Mouse (Mus musculus) cerebellum, adult 8-10 months (tissue): Measurements from ENCODE around the gene Mical3.
"Not testable (repeated sequence)": the region's sequence is repeated elsewhere in the genome, so short reads cannot be mapped to it uniquely, and the experiment has no call there.

ENCODE experiments used
- DNase-seq: peaks from one replicate; pipeline ENCODE4 v3.0.0; 2022

The Mical3 gene

DNA sequence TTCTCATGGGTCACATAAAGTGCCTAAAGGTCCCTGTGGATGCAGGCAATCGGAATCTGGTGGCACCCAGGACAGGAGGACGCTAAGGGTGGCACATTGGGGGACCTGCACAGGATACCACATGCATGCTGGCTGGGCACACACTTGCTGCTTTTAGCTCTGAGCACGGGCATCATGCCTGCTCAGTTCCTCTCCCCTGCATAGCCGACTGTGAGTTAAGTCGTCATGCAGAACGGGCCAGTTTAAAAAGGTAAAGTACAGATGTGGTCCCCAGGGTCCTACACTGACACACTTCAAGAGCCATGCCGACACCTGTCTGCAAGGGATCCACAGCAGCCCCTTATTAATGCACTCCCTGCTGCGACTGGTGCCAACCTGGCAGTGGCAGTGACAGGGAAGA, 176.6 kb downstream of the Mical3 start:
- no peak for DNase-seq

DNA sequence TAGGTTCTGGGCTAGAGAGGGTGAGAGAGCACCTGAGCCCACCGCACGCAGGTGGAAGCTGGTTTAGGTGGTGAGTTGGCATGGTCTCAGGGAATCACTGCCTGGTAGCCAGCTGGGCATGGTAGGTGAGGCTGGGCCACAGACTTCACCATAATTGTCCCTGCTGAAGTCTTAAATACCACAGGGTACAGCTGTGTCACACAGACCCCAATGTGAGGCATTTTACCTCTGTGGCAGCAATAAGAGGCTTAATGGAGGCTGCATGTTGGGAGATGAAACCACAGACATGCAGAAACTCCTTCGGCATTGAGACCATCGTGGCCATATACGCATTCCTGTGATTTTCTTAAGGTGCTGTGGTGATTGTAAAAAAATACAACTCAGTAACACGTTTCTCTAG, 178.3 kb downstream of the Mical3 start:
- no peak for DNase-seq

DNA sequence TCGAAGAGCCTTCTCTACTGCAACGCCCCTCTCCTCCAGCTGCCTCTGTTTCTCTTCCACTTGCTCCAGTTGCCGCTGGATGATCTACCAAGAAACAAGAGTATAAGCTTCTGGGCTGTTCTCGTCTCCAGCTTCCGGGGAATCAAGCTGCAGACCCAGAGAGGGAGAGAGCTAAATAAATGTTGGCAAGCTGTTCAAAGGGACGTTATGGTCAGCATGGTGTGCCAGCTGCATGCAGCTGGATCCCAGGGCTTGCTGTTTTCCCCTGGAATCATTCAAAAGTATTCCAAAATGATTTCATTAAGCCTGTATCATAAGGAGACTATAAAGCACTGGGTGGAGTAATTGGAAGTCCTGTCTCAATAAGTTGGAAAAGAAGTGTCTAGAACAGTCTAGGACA, 179.5 kb downstream of the Mical3 start:
- DNase-seq = no peak

- DNase-seq = no peak
These were observed 185.3 kb downstream of the Mical3 start for GRCm38 (mm10) chr6:120945510-120945909.

DNA sequence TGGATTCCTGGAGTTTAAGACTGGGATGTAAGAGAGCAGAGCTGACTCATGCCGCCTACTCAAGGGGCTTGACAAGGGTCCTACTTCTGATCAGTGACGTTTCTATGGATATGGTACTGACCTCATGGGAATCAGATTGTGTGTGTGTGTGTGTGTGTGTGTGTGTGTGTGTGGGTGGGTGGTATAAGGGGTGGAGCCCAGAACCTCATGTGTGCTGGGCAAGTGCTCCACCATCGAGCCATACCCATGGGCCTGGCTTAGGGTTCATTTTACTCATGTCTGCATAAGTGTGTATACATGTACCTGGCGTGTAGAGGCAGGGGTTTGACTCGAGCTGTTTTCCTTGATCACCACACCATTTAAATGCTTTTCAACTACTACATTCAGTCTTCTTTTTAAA, 186.8 kb downstream of the Mical3 start:
- no peak for DNase-seq

- no peak for DNase-seq
These were observed 187.2 kb downstream of the Mical3 start for GRCm38 (mm10) chr6:120943551-120943950.

DNA sequence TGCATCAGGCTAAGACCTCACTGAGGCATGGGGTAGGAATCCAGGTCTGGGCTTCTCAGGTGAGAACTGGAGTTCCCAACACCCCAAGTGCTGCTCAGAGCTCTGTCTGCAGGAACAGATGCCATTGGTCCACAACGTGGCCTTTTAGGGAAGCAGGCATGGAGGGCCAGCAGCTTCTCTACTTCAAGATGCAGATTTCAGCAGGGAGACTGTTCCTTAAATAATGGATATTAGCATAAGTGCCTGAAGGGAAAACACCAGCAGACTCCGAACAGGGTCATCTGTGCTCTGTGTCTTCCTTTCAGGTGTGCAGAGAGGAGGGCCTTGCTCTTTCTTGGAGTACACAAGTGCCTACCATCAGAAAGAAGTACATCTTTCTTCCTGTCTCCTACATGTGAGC, 187.7 kb downstream of the Mical3 start:
- DNase-seq = no peak

GRCm38 (mm10) chr6:120941575-120941974, 189.2 kb downstream of the Mical3 start:
- no peak for DNase-seq

GRCm38 (mm10) chr6:120941084-120941481, 189.7 kb downstream of the Mical3 start:
- no peak for DNase-seq

DNA sequence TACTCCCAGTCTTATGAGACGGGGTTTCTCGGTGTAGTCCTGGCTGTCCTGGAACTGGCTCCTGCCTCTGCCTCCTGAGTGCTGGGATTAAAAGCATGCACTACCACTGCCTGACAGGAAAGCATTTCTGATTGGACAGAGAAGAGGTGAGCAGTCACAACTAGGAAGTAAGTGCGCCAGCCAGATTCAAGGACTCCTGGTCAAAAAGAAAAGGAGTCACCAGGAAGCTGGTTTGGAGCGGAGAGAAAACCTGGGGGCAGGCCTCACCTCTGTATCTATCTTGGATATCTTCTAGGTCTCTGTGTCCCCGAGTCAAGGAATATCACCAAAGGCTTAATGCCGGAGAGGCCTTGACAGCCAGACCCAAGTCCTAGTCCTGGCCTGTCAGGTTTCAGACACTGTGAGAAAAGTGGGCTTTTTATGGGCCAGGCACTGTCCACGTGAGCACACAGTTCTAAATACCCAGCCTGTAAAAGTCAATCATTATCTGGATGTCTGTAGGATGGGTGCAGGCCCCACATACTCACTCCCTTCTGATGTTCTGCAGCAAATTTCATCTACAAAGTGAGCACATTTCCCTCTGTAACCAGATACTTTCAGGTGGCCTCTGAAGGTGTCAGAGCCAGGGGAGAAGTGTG, 190.2 kb downstream of the Mical3 start:
- DNase-seq = no peak

- DNase-seq = no peak
These were observed 191.0 kb downstream of the Mical3 start for GRCm38 (mm10) chr6:120939783-120940182.

DNA sequence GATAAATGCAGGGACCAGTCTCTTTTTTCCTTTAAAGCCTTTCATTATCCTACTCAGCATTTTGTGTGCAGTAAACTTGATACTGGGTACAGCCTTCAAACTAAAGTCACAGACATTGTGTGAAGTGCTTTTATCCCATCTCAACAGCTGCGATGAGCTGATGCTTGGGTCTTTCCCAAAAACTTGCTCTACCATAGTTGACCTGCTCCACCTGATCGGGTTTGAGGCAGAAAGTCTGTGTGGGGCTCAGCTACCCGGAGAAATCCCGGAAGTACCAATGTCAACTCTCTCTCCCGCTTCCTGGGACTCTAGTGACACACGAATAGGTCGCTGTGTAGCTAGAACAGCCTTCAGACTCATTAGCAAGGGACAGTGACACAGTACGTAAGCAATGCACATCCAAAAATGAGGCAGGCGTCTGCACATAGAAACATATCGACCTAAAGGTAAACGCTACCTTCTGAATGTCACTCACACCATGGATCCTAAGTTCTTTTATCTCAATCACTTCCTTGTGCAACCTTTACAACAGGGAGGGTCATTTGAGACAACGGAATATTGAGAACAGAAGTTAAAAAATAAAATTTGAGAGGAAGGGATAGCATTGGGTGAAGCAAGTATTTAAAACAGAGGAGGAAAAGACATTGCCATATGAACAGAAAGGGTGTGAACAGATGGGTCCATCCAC, 191.9 kb downstream of the Mical3 start:
- DNase-seq = no peak

GRCm38 (mm10) chr6:120937999-120938608, 192.7 kb downstream of the Mical3 start:
- no peak for DNase-seq

DNA sequence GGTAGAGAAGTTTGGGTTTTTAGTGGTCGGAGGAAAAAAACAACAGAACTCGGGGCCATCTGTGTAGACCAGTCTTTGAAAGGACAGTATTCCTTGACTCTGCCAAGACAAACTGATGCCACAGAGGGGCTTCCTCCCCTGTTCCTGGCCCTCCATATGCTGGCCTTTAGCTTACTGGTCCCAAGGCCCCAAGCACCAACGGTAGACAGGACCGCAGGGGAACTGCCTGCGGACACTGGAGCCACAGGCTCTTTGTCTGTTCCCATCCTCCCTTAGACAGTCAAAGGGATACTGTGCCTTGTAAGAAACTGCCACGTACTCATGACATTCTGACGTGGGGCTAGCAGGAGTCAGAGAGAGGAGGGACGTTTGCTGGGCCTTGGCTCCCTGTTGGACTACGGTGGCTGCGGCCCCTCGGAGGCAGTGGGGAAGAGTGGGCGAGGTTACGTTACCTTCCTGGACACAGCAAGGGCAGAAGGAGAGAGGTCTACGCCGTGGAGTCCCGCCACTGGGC, 193.6 kb downstream of the Mical3 start:
- no peak for DNase-seq

DNA sequence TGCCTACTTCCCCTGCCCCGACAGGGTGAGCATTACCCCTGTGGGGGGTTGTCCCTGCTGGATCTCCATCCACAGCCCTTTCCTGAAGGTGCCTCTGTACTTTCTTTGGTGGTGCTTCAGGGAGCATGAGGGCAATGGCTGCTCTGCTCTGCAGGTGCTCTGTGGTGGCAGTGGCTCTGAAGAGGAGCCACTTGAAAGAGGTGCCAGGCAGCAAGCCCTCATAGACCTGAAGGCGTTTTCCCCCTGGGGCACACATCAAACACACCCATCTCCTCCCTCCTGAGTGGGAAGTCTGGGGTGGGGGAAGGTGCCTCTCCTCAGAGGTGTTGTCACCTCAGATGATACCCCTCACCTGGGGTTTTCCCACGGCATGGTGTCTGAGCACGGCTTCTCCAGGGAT, 196.6 kb downstream of the Mical3 start:
- no peak for DNase-seq

DNA sequence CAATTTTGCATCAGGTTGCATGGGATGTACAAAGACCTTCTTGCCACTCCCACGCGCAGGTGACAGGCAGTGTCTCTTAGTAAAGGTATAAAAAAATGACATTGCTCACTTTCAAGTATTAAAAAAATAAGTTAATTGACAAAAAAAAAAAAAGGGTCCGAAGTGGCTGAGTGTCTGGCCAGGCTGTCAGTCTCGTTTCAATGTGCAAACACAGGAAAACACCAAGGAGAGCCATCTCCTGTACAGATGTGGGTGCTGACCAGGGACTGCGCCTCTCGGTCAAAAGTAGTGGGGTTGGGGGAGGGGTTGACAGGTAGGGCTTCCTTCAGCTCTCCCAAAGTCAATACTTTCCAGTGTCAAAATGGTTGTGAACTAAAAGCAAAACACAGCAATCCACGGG, 197.1 kb downstream of the Mical3 start:
- DNase-seq = no peak

- no peak for DNase-seq
These were observed 198.2 kb downstream of the Mical3 start for GRCm38 (mm10) chr6:120932597-120932996.

- no peak for DNase-seq
These were observed 200.1 kb downstream of the Mical3 start for GRCm38 (mm10) chr6:120930450-120931306.

DNA sequence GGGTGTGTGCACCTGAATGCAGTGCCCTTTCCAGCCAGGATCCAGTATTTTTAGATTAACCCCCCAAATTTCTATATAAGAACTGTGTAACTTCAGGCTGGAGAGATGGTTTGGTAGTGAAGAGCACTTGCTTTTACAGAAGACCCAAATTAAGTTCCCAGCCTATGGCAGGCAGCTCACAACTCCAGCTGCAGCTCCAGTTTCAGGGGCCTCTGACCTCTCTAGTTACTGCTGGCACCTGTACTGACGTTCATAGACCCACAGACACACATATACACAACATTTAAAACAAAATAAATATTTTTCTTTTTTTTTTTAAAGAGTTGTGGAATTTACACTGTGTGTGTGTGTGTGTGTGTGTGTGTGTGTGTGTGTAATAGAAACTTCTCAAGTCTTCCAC, 201.4 kb downstream of the Mical3 start:
- no peak for DNase-seq

DNA sequence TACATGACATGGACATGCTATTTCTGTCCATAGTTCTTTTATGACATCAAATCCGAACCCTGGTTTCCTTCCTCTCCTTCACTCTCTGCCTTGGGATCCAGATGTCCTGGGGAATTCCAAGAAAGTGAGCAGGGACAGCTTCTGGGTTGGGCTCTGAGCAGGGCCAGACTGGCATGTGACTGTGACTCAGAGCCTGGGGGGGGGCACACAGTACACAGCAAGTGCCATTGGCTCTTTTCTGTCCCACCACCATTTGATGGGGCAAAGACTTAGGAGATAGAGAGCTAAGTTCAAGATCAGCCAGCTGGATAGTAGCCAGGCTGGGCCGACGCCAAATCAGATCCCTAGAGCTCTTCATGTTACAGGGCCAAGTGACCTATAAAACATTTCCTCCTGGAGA, 203.0 kb downstream of the Mical3 start:
- DNase-seq = peak; percentile 12

- DNase-seq = no peak
These were observed 203.9 kb downstream of the Mical3 start for GRCm38 (mm10) chr6:120926880-120927279.

- not testable (repeated sequence) for DNase-seq
These were observed 205.9 kb downstream of the Mical3 start for GRCm38 (mm10) chr6:120924791-120925321.

- no peak for DNase-seq
These were observed 212.8 kb downstream of the Mical3 start for GRCm38 (mm10) chr6:120917975-120918374.
